Comparison of ENCODE assay signal across 9 mouse cellular contexts in the genomic region with DNA sequence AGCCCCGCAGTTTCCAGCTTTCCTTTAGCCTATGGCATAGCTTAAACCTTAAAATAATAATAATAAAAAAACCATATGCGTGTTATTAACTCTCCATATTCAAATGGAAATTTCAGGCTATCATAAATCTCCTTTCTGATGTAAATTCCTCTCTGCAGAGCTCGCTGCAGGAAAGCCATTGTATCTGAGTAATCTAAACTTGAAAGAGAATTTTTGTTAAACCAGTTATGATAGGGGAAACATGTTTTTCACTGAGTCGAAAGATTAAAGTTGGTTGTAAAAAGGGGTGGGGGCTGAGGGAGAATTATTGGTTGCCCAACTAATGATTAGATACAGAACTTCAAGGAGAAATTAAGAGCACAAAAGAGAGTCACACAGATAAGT.
DNase-seq lines count a peak whose midpoint lies in the region; ATAC-seq and TF ChIP-seq lines count a peak whose summit lies in the region.
"Had no signal": no experiment of that assay in that cellular context is flagged by ENCODE, and none has a peak within 500 bp of the region (broad histone marks: within the 10 kb centered on the region; RNA-seq: fewer than 3 reads in every experiment).

No protein-coding gene starts in this region.

- H3K27ac ChIP-seq in gastrocnemius, adult 2 months: peak overlapping the region; percentile 36; the same call in 1 of the 2 replicates
- peak overlapping the region; percentile 57; the same call in 1 of the 2 replicates for H3K27ac ChIP-seq in neural tube, embryonic 11.5 days (ENCODE audit: low read depth, low read length)
- no peak overlapping the region for H3K27ac ChIP-seq in liver, embryonic 15.5 days (replicated peaks)
- no peak overlapping the region for H3K27ac ChIP-seq in stomach, postnatal 0 days (replicated peaks)

- peaks cover 14% of the 10 kb centered on the region; the same call in 1 of the 2 replicates for H3K4me1 ChIP-seq in neural tube, embryonic 11.5 days (ENCODE audit: control insufficient read depth, insufficient read depth, low read length)
- H3K4me1 ChIP-seq in liver, embryonic 15.5 days (replicated peaks): peaks cover 37% of the 10 kb centered on the region
- H3K4me1 ChIP-seq in stomach, postnatal 0 days (replicated peaks; ENCODE audit: control insufficient read depth, insufficient read depth): 0 out of 2 replicates have a peak, but pooled peaks cover 2% of the 10 kb centered on the region

- ATAC-seq in neural tube, embryonic 11.5 days (ENCODE audit: insufficient read depth, low FRiP score, low TSS enrichment): no peak
- no peak for ATAC-seq in liver, embryonic 15.5 days (ENCODE audit: insufficient read depth)
- ATAC-seq in stomach, postnatal 0 days (ENCODE audit: low FRiP score, low TSS enrichment): no peak
- ATAC-seq: Patski had no signal

- H3K9ac ChIP-seq in neural tube, embryonic 11.5 days (ENCODE audit: low read length): no peak overlapping the region
- no peak overlapping the region for H3K9ac ChIP-seq in liver, embryonic 15.5 days
- H3K9ac ChIP-seq in stomach, postnatal 0 days (ENCODE audit: low read length): no peak overlapping the region

- no peak for TF ChIP-seq EP300 in stomach, postnatal 0 days (optimal IDR thresholded peaks at IDR 0.05)

- H3K9me3 ChIP-seq in neural tube, embryonic 11.5 days (ENCODE audit: control insufficient read depth, low read length): no peaks in the 10 kb centered on the region
- H3K9me3 ChIP-seq in liver, embryonic 15.5 days (replicated peaks): no peaks in the 10 kb centered on the region
- no peaks in the 10 kb centered on the region for H3K9me3 ChIP-seq in stomach, postnatal 0 days (ENCODE audit: control insufficient read depth, low read length)

- H3K27me3 ChIP-seq in neural tube, embryonic 11.5 days (ENCODE audit: control insufficient read depth, insufficient read depth, low read length): no peaks in the 10 kb centered on the region
- H3K27me3 ChIP-seq in liver, embryonic 15.5 days: no peaks in the 10 kb centered on the region
- no peaks in the 10 kb centered on the region for H3K27me3 ChIP-seq in stomach, postnatal 0 days (ENCODE audit: control insufficient read depth, insufficient read depth, low read length)

- no peak for DNase-seq in gastrocnemius, adult 2 months
- no peak for DNase-seq in gastrocnemius, postnatal 4 days (ENCODE audit: low spot score in 2 of 2)
- DNase-seq in neural tube, embryonic 11.5 days (ENCODE audit: low spot score): no peak
- DNase-seq in neural tube, embryonic 10.5 days (ENCODE audit: extremely low spot score, low spot score): no peak
- DNase-seq in stomach, postnatal 0 days (ENCODE audit: low spot score): no peak
- DNase-seq in right cerebral cortex, postnatal 4 days: no peak
- no peak for DNase-seq in gastrocnemius, postnatal 14 days

- H3K4me3 ChIP-seq in gastrocnemius, adult 2 months: peak overlapping the region; percentile 47
- H3K4me3 ChIP-seq in neural tube, embryonic 11.5 days (ENCODE audit: low read depth, low read length): no peak overlapping the region
- no peak overlapping the region for H3K4me3 ChIP-seq in liver, embryonic 15.5 days (replicated peaks)
- 0 out of 2 replicates have a peak overlapping the region, but pooled peaks have one; percentile 6 for H3K4me3 ChIP-seq in stomach, postnatal 0 days (ENCODE audit: low read depth, low read length)

- no peaks in the 10 kb centered on the region for H3K36me3 ChIP-seq in neural tube, embryonic 11.5 days (ENCODE audit: control insufficient read depth, insufficient read depth, low read length)
- no peaks in the 10 kb centered on the region for H3K36me3 ChIP-seq in liver, embryonic 15.5 days (replicated peaks)
- no peaks in the 10 kb centered on the region for H3K36me3 ChIP-seq in stomach, postnatal 0 days (ENCODE audit: control insufficient read depth, insufficient read depth, low read length)

- no peak for TF ChIP-seq CTCF in gastrocnemius, adult 2 months (IDR thresholded peaks at IDR 0.05)
- no peak for TF ChIP-seq CTCF in stomach, postnatal 0 days (IDR thresholded peaks at IDR 0.05; ENCODE audit: low read depth)

- WGBS in neural tube, embryonic 11.5 days: 6% methylated on average over 4 of the region's 4 CpGs
- WGBS in liver, embryonic 15.5 days (ENCODE audit: insufficient replicate concordance): 15% methylated on average over 4 of the region's 4 CpGs
- WGBS in stomach, postnatal 0 days: 5% methylated on average over 4 of the region's 4 CpGs

- peak overlapping the region; percentile 32 for H3K4me2 ChIP-seq in neural tube, embryonic 11.5 days (ENCODE audit: low read depth)
- H3K4me2 ChIP-seq in liver, embryonic 15.5 days: peak overlapping the region; percentile 47
- peak overlapping the region; percentile 37 for H3K4me2 ChIP-seq in stomach, postnatal 0 days (replicated peaks; ENCODE audit: low read depth)

- intact Hi-C loops in gastrocnemius, adult 2 months (cut with DNase I): no loop called here
- intact Hi-C loops in gastrocnemius, postnatal 14 days (cut with DNase I; ENCODE audit: low total_unique reads): no loop called here

Comparison
In these comparisons a context has a peak if more than half of its experiments do, and no peak if none do; other contexts are left out.
1. H3K27ac ChIP-seq: peak in gastrocnemius, adult 2 months (single experiment) and neural tube, embryonic 11.5 days (single experiment); none in liver, embryonic 15.5 days (single experiment) and stomach, postnatal 0 days (single experiment).
2. H3K4me3 ChIP-seq: peak in gastrocnemius, adult 2 months (single experiment) and stomach, postnatal 0 days (single experiment); none in neural tube, embryonic 11.5 days (single experiment) and liver, embryonic 15.5 days (single experiment).
3. Peak in every context shown above with its lines, with median percentiles within 50 percentile points of each other: H3K4me2 ChIP-seq.